Mouse (Mus musculus) cortical plate, adult 2 months (tissue): ENCODE data around the gene Atxn7l1.

ENCODE experiments used
- CTCF ChIP-seq: fragments of 200-500 bp; IDR thresholded peaks from 2 replicates; pipeline ENCODE4 v1.5.1; 2011; ENCODE audit warnings: mild to moderate bottlenecking, control low read depth, low read length; ENCODE audit not compliant: insufficient read depth; ENCODE audit errors: extremely low read depth
- POLR2A ChIP-seq: fragments of 200-500 bp; IDR thresholded peaks from 2 replicates; pipeline ENCODE4 v1.6.1; 2011; ENCODE audit warnings: mild to moderate bottlenecking, low read length, control low read depth; ENCODE audit not compliant: insufficient read depth; ENCODE audit errors: extremely low read depth

DNA sequence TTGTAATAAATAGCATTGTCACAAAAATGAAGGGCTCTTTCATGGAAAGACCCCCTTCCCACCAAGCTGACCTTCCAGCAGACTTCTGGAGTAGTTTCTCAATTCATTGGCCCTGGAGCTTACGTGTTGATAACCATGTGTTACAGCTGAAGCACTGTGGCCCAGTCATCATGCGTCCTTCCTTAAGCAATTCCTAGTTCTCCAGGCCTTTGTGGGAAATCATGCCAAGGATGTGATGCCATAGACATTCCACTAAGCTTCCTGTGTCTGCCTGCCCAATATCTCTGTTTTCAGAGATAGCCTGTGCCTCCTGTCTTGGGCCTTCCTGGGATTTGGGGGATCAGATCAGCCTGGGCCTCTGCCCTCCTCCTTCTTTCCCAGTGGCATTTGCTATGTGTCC, 32.9 kb downstream of the Atxn7l1 start:
- TF ChIP-seq CTCF (no peak), POLR2A (no peak)
